Mouse (Mus musculus): ENCODE results near the gene Specc1.

The Specc1 gene

DNA sequence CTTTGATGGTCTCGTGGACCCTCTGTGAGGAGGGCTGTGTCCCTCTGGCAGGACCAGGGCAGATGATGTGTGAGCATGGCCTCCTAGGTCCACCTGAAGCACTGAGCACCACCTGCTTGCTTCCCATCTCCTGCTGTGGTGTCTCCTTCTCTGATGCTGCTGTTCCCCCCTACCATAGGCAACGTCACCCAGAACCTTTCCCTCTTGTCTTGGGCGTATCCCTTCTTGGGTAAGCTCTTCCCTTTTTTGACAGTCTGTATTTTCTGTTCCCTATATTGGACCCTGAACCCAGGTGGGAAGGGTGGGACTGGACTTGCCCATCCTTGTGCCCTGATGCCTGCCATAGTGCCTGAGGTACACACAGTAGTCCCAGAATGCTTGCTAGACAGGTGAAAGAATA, 56.9 kb downstream of the Specc1 start:
- in situ Hi-C loops (cut with MboI, MseI): no loop called here

DNA sequence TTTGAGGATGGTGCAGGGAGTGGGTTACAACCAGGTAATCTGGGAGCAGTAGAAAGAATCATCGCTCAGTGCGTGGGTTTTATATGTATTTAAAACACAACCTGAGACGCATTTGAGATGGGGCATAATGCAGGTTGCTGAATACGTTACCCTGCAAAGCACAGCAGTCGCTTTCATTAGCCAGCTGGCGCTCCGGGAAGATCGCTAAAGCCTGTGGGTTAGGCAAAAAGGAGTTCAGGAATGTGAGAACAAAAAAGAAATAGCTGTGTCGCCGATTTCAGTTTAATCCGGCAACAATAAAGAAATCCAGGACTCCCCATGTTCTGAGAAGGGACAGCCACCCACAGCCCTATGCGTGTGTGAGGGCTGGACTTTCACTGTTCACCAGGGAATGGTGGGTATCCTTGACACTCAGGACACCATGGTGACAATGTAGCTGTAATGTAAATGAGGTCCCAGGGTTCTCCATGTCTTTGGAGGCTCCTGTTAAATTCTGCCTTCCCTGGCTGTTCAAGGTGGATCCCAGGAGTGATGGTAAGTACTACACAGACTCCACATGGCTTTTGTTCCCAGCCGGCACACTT, 58.6 kb downstream of the Specc1 start:
- in situ Hi-C loops (cut with MboI, MseI): no loop called here

DNA sequence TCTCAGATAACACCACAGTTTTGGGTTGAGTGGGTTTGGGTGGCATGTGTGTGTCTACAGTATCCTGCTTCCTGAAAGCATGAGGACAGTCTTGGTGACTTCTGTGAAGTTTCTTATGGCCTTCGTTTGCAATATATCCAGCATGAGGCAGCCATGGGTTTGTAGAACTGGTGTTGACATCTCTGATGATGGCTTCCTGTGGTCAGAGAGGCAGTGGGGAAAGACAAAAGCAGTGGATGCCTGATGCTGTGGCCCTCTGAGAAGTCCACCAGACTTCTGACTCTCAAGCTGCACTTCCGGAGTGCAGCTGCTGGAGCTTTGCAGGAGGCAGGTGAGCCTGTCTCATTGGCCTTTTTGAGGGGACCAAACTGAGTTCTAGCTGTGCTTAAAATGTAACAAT, 60.4 kb downstream of the Specc1 start:
- in situ Hi-C loops (cut with MboI, MseI): no loop called here

DNA sequence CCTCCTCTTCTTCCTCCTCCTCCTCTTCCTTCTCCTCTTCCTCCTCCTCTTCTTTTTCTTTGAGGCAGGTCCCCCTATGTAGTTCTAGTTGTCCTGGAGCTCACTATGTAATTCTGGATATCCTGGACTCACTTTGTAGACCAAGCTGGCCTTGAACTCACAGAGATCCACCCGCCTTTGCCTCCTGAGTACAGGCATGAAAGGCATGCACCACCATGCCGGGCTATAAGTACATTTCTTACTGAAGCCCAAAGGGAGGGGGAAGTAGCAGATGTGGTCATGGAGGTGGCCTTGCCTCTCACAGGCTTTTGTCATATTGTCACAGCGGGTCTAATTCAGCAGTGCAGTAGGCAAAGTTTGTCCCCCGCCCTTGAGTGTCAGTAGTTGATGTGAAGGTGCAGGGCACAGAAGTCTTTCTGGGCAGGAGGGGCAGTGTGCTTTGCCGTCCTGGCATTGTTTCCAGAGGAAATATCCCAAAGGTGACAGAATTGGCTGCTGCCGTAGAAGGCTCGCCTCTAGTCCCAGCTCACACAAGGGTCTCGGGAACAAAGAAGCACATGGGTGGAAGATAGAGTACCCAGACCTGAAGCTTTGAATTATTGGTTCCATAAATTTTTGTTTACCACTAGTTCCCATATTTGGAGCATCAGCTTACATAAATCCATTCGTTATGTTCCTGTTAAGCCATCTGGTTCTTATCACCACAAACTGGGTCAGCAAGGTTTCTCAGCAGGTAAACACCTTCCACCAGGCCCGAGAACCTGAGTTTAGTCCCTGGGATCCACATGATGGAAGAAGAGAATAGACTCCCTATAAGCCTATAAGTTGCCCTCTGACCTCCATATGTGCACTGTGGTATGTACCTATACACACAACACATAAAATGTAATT, 62.0 kb downstream of the Specc1 start:
- in situ Hi-C loops (cut with MboI, MseI): no loop called here

DNA sequence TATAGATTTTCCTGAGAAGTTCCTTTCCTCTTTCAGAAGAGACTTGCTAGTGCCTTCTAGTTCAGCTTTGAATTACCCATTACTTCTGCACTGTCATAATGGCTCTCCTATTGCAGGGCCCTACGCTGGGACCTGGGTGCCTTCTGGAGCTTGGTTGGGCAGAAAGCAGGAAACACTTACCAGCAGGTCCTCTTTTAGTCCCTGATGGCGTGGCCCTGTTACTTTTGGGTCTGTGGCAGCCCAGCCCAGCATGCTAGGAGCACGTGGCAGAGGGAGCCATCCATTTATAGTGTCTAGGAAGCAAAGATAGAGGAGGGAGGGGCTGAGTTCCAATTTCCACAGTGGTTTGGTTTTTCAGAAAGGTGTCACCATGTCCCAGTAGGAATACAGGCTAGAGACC, 63.3 kb downstream of the Specc1 start:
- in situ Hi-C loops (cut with MboI, MseI): no loop called here

DNA sequence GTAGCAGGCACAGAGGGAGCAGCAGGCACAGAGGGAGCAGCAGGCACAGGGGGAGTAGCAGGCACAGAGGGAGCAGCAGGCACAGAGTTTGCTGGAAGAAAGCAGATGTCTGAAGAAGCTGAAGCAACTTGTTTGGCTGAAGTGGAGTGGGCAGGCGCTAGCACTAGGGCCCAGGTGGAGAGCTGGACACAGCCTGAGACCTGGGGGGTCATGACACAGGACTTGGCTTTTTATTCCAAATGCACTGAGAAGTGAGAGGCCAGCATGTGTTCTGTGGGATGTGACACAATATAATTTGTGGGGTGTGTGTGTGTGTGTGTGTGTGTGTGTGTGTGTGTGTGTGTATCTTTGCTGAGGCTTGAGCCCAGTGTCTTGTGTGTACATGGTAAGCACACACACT, 64.3 kb downstream of the Specc1 start:
- in situ Hi-C loops (cut with MboI, MseI): no loop called here

DNA sequence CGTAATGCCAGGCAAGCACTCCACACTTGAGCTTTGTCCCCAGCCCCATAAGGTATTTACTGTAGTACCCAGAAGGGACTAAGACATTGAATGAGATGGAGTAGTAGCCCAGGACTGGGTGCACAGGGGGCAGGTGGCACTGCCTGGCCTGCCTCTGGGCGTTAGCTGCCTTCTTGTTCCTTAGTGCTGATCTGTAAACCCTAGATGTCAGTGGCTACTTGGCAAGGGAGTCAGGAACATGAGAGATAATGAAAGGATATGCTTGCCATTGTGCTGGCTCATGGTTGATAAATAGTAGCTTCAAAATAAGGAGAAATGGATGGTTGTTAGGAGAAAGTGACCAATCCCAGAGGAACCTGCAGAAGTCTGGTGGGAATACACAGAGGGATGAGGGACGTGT, 65.5 kb downstream of the Specc1 start:
- in situ Hi-C loops (cut with MboI, MseI): no loop called here

DNA sequence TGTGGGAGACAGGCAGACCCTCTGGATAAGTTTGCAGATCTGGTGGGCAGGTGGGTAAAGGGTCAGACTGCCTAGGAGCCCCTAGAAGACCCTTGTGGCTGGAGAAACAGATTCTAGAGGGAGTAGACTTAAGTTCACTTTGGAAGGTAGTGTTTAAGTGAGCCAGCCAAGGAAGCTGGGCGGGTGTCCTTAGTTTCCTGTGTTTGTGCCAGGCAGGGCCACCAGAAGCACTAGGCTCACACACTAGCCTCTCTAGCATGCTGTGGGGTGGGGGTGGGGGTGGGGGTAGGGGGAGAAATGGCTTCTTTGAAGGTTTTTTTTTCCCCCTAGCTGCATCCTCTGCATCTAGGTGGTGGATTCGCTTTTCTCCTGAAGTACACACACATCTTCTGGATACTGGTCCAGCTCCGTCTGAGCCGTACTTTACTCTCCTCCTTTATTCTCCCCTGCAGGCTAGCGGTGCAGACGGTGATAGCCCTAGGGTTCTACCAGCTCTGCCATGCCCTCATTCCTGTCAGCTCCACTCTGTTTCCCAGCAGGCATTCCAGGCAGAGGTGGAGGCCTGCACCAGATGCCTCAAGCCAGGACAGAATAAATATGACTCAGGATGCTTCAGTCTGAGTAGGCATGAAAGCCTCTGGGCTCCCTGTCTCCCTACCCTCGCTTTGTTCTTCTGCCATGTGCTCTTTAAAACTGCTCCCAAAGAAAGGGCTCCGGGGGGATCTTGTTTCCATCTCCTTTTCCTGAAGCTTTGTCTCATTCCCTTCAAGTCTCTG, 66.3 kb downstream of the Specc1 start:
- in situ Hi-C loops (cut with MboI, MseI): no loop called here

DNA sequence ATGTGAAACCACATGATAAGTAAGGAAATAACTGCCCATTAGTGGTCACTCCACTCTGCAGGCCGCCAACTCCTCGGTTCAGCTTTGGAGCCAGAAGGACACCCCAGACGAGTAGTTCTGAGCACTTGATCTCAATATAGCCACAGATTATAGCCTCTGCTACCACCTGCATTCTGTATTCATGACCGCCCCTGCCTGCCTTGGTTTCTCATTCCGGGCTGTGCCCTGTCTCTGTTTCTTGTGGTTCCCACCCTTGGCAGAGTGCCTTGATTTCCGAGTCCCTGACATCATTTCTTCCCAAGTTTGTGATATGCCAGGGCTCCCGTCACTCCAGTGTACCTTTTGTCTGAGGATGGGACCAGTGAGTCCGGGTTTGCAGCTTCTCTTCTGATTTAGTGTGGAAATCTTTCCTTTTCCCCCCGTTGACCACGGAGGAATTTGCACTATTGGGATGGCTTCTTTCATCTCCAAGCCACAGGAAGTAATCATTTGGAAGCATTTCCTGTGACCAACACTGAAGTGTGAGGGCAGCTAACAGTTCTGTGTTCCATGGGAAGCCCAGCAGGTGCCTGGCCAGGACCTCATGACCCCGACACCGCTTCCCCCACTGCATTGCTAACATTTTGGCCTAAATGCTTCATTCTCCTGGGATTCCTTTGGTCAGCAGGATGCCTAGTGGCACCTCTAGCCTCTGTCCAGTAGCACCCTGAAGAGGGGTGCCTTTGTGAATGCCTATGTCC, 67.1 kb downstream of the Specc1 start:
- in situ Hi-C loops (cut with MboI, MseI): no loop called here

DNA sequence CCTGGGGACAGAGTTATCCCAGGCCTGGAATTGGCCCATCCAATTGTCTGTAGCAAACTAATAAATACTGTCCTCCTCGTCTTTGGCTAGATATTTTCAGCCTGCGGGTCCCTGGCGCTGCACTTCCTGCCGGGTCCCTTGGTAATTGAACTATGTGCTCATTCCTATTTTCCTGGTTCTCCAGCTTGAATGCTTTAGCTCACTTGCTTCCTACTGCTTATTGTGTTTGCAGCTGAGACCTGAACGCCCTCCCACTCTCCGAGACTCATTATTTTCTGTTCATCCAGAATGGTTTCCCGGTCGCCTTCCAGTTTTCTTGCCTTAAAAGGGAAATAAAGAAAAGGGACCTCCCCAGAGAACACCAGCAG, 67.7 kb downstream of the Specc1 start:
- in situ Hi-C loops (cut with MboI, MseI): no loop called here

DNA sequence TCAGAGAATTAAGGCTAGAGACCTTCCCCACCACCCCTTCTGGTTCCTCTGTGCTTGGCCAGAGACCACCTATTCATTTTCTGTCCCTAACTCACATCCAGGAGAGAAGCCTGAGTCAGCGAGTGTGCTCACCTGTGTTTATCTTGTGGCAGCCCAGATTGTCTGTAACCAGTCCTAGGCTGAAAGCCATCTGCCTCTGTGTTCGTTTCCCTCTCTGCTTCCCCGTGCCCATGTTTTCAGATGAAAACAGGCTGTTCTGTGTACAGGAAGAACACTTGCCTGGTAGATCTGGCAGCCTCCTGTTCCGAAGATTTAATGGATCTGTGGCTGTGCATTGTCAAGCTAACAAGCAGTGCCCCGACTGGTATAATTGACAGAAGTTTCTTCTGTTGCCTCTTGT, 68.4 kb downstream of the Specc1 start:
- in situ Hi-C loops (cut with MboI, MseI): no loop called here

DNA sequence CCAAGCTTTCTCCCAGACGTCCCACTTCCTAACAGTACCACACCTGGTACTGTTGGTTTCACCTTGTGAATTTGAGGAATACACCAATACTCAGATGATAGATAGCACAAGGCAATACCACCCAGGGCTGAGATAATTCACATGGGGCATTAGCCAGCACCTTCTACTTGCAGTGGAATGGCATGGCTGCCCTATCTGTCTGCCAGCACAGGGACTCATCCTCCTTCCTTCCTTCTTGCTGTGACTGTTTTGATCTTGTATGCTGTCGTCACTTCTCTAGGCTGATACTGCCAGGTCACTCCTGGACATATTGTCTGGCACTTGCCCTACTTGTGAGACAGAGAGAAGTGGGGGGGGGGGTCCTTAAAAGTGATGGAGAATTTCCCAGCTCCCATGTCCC, 69.2 kb downstream of the Specc1 start:
- in situ Hi-C loops (cut with MboI, MseI): no loop called here

DNA sequence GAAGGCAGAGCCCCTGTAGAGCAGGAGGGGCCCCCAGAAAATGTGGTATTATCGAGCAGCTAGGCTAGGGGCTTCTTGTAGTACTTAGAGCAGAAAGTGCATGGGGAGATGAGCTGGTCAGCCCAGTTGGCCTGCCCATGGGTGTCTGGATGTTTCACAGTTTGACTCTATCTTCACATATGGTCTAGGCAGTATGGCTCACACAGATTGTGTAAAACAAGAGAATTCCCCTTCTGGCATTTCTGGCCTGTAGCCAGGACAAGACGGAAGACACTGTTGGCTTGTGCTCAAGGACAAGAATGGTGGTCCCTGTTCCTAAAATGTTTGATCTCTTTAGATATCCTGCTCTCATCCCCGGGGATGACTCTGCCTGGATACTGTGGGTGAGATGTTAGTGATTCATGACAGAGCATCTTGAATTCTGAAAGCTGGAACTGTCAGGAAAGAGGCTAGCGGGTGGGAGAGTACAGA, 69.8 kb downstream of the Specc1 start:
- in situ Hi-C loops (cut with MboI, MseI): no loop called here

DNA sequence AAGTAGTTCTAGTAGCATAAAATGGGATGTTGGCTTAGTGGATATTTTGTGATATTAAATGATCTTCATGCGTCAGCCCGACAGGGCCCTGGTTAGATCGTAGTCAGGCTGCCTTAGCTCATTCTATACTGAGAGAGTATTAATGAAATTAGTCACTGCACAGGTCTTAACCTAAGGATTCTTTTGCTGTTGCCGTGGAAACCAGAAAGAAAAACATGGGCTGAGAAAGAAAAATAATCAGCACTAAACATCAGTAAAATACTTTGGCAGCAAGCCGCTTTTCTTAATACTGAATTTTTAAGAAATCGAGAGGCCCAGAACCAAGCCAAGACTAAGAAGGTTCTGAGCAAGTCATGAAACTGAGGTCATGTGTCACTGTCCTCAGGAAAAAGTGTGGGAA, 70.7 kb downstream of the Specc1 start:
- in situ Hi-C loops (cut with MboI, MseI): no loop called here

DNA sequence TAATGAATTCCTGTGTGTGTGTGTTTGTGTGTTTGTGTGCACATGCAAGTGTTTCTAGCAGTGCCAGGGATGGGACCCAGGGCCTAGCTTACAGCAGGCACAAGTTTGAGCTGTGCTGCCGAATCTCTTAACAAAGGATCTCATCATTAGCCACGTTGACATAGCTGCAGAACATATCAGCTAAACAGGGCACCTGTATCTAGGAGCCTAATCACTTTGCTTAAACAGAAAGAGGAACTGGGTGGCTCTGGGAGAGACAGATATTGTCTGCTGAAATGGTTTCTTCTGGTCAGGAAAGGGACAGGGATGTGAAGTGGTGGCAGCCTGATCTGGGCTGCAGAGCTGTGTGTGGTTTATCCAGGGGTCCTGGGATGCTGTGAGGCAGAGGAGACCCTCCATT, 71.1 kb downstream of the Specc1 start:
- in situ Hi-C loops (cut with MboI, MseI): no loop called here

DNA sequence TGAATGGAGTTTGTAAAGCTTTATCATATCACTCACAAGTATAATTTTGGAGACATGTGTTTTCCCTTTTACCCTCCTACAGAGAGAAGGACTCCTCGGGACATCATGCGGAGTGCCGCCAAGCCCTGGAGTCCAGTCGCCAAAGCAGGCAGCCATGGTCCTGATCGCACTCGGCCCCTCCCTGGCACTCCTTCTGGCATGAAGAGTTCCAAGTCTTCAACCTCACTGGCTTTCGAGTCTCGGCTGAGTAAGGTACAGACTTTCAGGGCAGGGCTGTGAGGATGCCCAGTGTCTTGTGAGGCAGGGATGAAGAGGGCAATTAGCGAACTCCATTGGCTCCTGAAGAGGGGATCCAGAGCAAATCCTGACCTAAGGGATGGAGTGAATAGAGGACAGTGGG, 72.6 kb downstream of the Specc1 start:
- in situ Hi-C loops (cut with MboI, MseI): no loop called here

DNA sequence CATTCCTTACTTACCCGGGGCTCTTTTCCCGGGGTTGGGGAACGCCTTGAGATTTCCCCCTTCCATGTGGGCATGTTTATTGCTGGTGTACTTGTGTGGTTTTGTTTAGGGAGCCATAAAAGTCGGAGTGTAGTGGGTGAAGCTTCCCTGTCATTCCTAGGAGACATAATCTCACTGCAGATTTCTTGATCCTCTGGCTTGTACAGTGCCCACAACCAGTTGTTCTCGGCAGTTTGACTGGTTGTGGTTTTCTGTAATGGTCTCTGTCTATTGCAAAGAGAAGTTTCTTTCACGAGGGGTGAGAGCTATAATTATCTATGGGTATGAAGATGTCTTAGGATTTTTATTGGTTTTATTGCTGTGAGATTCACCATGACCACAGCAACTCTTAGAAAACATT, 78.0 kb downstream of the Specc1 start:
- in situ Hi-C loops (cut with MboI, MseI): no loop called here

DNA sequence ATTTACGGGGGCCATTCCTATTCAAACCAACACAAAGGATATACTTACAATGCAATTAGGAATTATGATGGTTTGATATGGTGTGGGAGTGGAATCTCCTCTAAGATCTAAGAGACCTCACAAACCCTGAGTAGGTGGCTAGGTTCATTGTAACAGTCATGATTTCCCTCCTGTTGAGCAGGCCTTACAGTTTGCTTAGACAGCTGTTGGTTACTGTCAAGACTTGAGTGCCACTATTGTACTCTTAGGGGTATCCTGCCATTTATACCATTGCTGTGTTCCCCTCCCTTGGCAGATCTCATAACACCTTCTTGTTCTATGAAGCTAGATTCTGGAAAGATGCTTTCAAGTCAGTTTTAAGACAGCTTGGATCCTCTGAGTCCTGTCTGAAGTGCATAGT, 78.7 kb downstream of the Specc1 start:
- in situ Hi-C loops (cut with MboI, MseI): no loop called here

DNA sequence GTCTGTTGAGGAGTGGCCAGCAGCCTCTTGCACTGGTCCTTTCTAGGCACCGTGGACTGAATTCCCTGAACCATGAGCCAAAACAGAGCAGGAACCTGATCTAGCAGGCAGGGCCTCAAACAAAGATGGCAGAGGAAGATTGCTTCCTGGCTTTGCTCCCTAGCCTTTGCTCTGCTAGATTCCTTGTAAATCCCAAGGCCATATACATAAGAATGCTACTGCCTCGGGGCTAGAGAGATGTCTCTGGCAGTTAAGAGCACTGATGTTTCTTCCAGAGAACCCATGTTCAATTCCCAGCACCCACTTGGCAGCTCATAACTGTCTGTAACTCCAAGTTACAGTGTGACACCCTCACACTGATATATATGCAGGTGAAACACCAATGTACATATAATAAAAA, 83.6 kb downstream of the Specc1 start:
- in situ Hi-C loops (cut with MboI, MseI): loop anchor here in 1 of 2 experiments (10.0 kb wide), 1 partner anchor 225 kb away; no protein-coding TSS in a partner anchor

DNA sequence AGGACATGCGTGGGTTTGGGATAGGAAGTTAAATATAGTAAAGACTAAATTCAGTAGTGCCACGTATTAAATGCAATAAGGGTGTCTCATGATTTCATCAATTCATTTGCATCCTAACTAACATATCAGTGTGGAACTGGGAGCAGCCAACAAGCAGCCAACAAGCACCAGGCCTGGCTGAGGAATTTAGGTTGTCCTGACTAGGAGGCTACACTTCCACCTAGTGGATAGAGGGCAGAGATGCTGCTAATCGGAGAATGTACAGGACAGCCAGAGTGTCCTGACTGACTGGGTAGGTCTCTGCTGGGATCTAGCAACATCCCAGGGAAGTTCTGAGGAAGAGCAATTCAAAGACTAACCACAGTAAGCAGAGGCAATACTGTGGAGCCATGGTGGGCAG, 88.1 kb downstream of the Specc1 start:
- in situ Hi-C loops (cut with MboI, MseI): loop anchor here (5.0 to 10.0 kb wide), 7 partner anchors 78 to 238 kb away; partner anchors contain the start of genes Ttc19 (in 1 of the 2) and Zswim7 (in 1 of the 2)

DNA sequence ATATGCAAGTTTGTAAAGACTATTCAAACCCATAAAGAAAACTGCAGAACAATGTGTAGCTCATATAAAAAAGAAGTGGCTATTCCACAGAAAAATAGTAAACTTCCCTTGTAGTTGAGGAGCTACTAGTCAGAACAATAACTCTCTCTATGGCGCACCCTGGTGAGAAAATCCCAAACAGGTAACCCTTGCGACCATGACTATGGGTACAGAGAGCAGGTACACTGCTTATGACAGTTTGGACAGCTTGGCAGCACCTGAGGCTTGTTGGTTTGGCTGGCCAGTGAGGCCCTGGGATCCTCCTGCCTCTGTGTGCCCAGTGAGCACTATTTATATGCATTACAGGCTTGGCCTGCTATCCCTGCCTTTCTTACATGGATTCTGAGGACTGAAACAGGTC, 89.4 kb downstream of the Specc1 start:
- in situ Hi-C loops (cut with MboI, MseI): loop anchor here (5.0 to 10.0 kb wide), 7 partner anchors 76 to 236 kb away; partner anchors contain the start of genes Ttc19 (in 1 of the 2) and Zswim7 (in 1 of the 2)
